Mouse (Mus musculus) forebrain, postnatal 0 days (tissue): ENCODE measurements at regions not wholly inside any gene's neighbourhood (a gene's known extent, or its start where the extent isn't known, plus 50 kb on each side); places are given as distances from the start of the nearest gene placed in this dataset.

Source experiments
- ATAC-seq: fragments of 200-750 bp; cut with Nextera tagmentation; 2 replicates; pipeline ENCODE4 v1.8.0; 2017; ENCODE audit warnings: mild to moderate bottlenecking, moderate library complexity
- DNase-seq: peaks from one replicate; pipeline ENCODE4 v3.0.0-alpha.2; 2015
- H3K27ac ChIP-seq: fragments of 300-500 bp; sonication (generic); 2 replicates; pipeline ENCODE4 v1.5.1; 2014; ENCODE audit warnings: low read depth, mild to moderate bottlenecking, antibody characterized with exemption, low read length, moderate library complexity, mixed read lengths
- H3K27me3 ChIP-seq: fragments of 300-500 bp; sonication (generic); 2 replicates; pipeline ENCODE4 v1.6.1; 2014; ENCODE audit warnings: mild to moderate bottlenecking, low read length, mixed read lengths; ENCODE audit not compliant: insufficient read depth
- H3K36me3 ChIP-seq: fragments of 300-500 bp; sonication (generic); 2 replicates; pipeline ENCODE4 v1.6.1; 2014; ENCODE audit warnings: mild to moderate bottlenecking, moderate library complexity; ENCODE audit not compliant: insufficient read depth
- H3K4me1 ChIP-seq: fragments of 300-500 bp; sonication (generic); 2 replicates; pipeline ENCODE4 v1.6.1; 2014; ENCODE audit warnings: antibody characterized with exemption; ENCODE audit not compliant: insufficient read depth
- H3K4me2 ChIP-seq: fragments of 300-500 bp; sonication (generic); 2 replicates; pipeline ENCODE4 v1.6.1; 2014; ENCODE audit warnings: low read depth, mild to moderate bottlenecking, moderate library complexity
- H3K4me3 ChIP-seq: fragments of 300-500 bp; sonication (generic); 2 replicates; pipeline ENCODE4 v1.5.1; 2014; ENCODE audit warnings: low read depth, low read length, mixed read lengths
- H3K9ac ChIP-seq: fragments of 300-500 bp; sonication (generic); 2 replicates; pipeline ENCODE4 v1.6.1; 2014; ENCODE audit warnings: mild to moderate bottlenecking
- H3K9me3 ChIP-seq: fragments of 300-500 bp; sonication (generic); 2 replicates; pipeline ENCODE4 v1.6.1; 2016; ENCODE audit warnings: low read length
- CTCF ChIP-seq: sonication (generic); IDR thresholded peaks from 2 replicates; pipeline ENCODE4 v1.5.1; 2016; ENCODE audit warnings: antibody characterized with exemption, control low read depth, low read depth
- WGBS: fragments of 180-500 bp; shearing (Covaris S2); extraction: QIAGEN DNeasy Blood & Tissue Kit; methylation state at CpG from one replicate; pipeline ENCODE4 v1.1.7; 2014; 5-methylcytosine and 5-hydroxymethylcytosine counted together

DNA sequence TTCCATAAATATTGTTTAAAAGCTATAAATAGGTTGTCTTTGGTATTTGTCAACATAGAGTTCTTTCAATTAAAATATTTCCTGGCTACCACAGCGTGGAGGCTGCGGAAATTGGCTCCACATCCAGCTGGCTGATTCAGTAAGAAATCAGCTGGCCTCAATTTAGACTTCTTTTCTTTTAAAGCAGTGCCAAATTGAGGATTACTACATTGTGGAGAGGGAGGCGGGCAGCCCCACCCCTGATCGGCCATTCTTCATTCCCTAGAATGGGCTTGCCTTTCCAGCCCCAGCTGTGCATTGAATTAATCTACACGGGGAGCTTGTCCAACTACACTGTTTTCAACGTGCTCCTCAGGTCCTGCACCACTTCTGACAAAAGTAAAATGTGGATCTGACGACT, 581.4 kb downstream of the Dach1 start:
- H3K9me3 ChIP-seq, result no peaks in the 10 kb centered on the region
- WGBS, result 6% methylated on average over 7 of the region's 7 CpGs
- peak; percentile 59 for DNase-seq
- H3K4me1 ChIP-seq, result no peaks in the 10 kb centered on the region
- no peaks in the 10 kb centered on the region for H3K36me3 ChIP-seq
- H3K4me2 ChIP-seq, result peak overlapping the region; percentile 4; the same call in 1 of the 2 replicates
- peak; percentile 91 for ATAC-seq
- TF ChIP-seq CTCF, result no peak
- no peak overlapping the region for H3K27ac ChIP-seq
- H3K4me3 ChIP-seq, result no peak overlapping the region
- H3K27me3 ChIP-seq, result no peaks in the 10 kb centered on the region
- H3K9ac ChIP-seq, result no peak overlapping the region

DNA sequence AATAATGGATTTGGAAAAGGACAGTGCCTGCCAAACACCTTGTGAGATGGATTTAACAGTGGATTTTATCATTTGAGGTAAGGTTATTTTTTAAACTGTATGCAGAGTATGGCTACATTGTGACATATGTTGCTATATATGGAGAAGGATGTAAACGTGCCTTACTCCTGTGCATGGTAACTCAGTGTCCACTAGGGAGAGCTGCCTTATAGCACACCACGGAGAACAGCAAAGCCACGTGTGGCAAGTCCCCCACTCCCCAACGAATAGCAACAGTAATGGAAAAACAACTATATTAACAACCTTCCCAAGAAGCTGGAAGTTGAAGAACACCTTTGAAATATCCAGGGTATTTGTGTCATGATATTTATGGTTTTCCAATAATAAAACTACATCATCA, 582.6 kb downstream of the Dach1 start:
- ATAC-seq (0 out of 2 replicates have a peak, but pooled peaks have one; percentile 45), DNase-seq (peak; percentile 5)
- no peaks in the 10 kb centered on the region for H3K4me1 ChIP-seq
- WGBS, result 7% methylated on average over 4 of the region's 4 CpGs
- no peaks in the 10 kb centered on the region for H3K27me3 ChIP-seq
- H3K4me3 ChIP-seq, result no peak overlapping the region
- H3K4me2 ChIP-seq, result no peak overlapping the region
- H3K9ac ChIP-seq, result no peak overlapping the region
- TF ChIP-seq CTCF, result peak; percentile 60
- H3K9me3 ChIP-seq, result no peaks in the 10 kb centered on the region
- no peak overlapping the region for H3K27ac ChIP-seq
- no peaks in the 10 kb centered on the region for H3K36me3 ChIP-seq

- H3K27me3 ChIP-seq, result no peaks in the 10 kb centered on the region
- no peak for TF ChIP-seq CTCF
- no peaks in the 10 kb centered on the region for H3K36me3 ChIP-seq
- no peak overlapping the region for H3K9ac ChIP-seq
- H3K4me3 ChIP-seq, result no peak overlapping the region
- H3K9me3 ChIP-seq, result no peaks in the 10 kb centered on the region
- ATAC-seq, result no peak
- no peaks in the 10 kb centered on the region for H3K4me1 ChIP-seq
- 82% methylated on average over 1 of the region's 1 CpGs for WGBS
- H3K4me2 ChIP-seq, result no peak overlapping the region
- DNase-seq, result no peak
- H3K27ac ChIP-seq, result no peak overlapping the region
Measured at GRCm38 (mm10) chr14:97570274-97570673, 599.3 kb downstream of the Dach1 start.

- no peak overlapping the region for H3K4me2 ChIP-seq
- DNase-seq, result peak; percentile 4
- no peak for TF ChIP-seq CTCF
Measured at GRCm38 (mm10) chr14:97560121-97560907, 609.3 kb downstream of the Dach1 start.

DNA sequence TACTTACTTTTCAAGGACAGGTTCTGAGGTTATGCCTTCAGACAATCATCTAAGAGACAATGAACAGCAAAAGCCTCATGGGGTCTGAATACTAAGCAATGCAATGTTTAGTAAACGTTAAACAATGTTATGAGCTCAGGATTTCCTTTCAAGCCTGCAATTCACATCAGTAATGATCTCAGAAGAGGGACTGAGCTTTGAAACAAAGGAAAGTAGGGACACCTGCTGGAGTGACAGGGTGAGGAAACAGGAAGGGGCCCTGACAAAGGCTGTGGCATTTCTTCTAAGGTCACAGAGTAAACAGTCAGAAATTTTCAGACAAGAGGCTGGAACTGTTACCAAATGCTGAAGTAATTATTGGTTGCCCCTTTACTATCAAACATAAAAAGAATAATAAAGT, 610.0 kb downstream of the Dach1 start:
- Histone ChIP-seq H3K27ac (no peak overlapping the region), H3K27me3 (no peaks in the 10 kb centered on the region), H3K9me3 (no peaks in the 10 kb centered on the region), H3K4me1 (peaks cover 4% of the 10 kb centered on the region; the same call in 1 of the 2 replicates), H3K4me2 (no peak overlapping the region), H3K9ac (no peak overlapping the region), H3K4me3 (no peak overlapping the region), H3K36me3 (no peaks in the 10 kb centered on the region)
- WGBS, result 2% methylated on average over 1 of the region's 1 CpGs
- ATAC-seq, result no peak
- TF ChIP-seq CTCF, result 0 out of 2 replicates have a peak, but pooled peaks have one; percentile 26
- DNase-seq, result peak; percentile 1

More at GRCm38 (mm10) chr14:97560121-97560907, 609.3 kb downstream of the Dach1 start:
- peaks cover 4% of the 10 kb centered on the region; the same call in 1 of the 2 replicates for H3K4me1 ChIP-seq
- 17% methylated on average over 7 of the region's 7 CpGs for WGBS
- H3K36me3 ChIP-seq, result no peaks in the 10 kb centered on the region
- no peak overlapping the region for H3K27ac ChIP-seq
- H3K9me3 ChIP-seq, result no peaks in the 10 kb centered on the region
- H3K4me3 ChIP-seq, result no peak overlapping the region
- H3K9ac ChIP-seq, result no peak overlapping the region
- H3K27me3 ChIP-seq, result no peaks in the 10 kb centered on the region
- no peak for ATAC-seq

DNA sequence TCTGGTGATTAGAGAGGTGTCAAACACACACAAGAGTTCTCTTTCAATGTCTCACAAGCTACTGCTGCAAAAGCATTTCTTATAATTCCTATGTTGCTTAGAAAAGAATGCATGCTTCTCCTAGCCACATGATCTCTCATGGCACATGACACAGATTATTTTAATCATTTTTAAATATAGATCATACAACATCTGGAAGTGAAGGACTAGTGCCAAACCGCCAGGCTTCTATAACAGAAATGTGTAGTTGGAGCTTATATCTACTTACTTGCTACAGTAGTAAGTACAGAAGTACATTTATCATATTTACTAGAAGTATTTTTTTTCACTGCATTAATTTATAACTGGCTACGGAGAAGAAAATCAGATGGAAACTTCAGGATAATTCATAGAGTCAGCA, 611.3 kb downstream of the Dach1 start:
- Histone ChIP-seq H3K36me3 (no peaks in the 10 kb centered on the region), H3K27me3 (no peaks in the 10 kb centered on the region), H3K9ac (no peak overlapping the region), H3K27ac (no peak overlapping the region), H3K4me1 (peaks cover 4% of the 10 kb centered on the region; the same call in 1 of the 2 replicates), H3K9me3 (no peaks in the 10 kb centered on the region; the same call in 1 of the 2 replicates), H3K4me3 (no peak overlapping the region), H3K4me2 (no peak overlapping the region)
- ATAC-seq (no peak), DNase-seq (peak; percentile 0)
- WGBS, result 75% methylated on average over 2 of the region's 2 CpGs
- TF ChIP-seq CTCF, result no peak

DNA sequence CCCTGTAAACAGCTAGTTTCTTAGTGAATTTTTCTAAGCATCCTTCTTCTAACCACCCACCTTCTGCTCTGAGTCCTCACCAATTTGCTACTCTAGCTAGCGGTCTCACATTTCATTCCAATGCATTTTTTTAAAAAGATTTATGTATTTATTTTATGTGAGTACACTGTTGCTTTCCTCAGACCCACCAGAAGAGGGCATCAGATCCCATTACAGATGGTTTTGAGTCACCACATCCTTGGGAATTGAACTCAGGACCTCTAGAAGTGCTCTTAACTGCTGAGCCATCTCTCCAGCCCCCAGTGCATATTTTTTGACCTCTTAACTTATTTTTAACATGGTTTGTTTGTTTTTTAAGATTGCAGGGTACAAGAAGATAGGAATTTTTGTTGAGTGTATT, 611.7 kb downstream of the Dach1 start:
- H3K9ac ChIP-seq, result no peak overlapping the region
- WGBS, result 97% methylated on average over 1 of the region's 1 CpGs

More for the DNA sequence above, 611.7 kb downstream of the Dach1 start:
- Histone ChIP-seq H3K4me1 (peaks cover 4% of the 10 kb centered on the region; the same call in 1 of the 2 replicates), H3K27ac (no peak overlapping the region), H3K27me3 (no peaks in the 10 kb centered on the region), H3K36me3 (no peaks in the 10 kb centered on the region), H3K4me3 (no peak overlapping the region), H3K9me3 (no peaks in the 10 kb centered on the region; the same call in 1 of the 2 replicates), H3K4me2 (no peak overlapping the region)
- TF ChIP-seq CTCF, result peak; percentile 19; the same call in 1 of the 2 replicates
- no peak for DNase-seq
- ATAC-seq, result no peak
